Mouse (Mus musculus): ENCODE results near the gene Trak2. TPM values are rescaled to one million over a fixed set of nuclear protein-coding genes. Genes with fewer than 3 reads are reported as not detected.
"Not testable (repeated sequence)": the region's sequence is repeated elsewhere in the genome, so short reads cannot be mapped to it uniquely, and the experiment has no call there.

Gene Trak2
- total RNA-seq (2014; fragmentation: Nextera tagmentation) (82.4 and 98.1 TPM in 2 replicates), total RNA-seq (2017) (50.7 and 56.6 TPM in 2 replicates)

- ATAC-seq (replicated peaks; ENCODE audit: low FRiP score, low TSS enrichment, poor library complexity, severe bottlenecking): peak; percentile 90
Measured at GRCm38 (mm10) chr1:58973366-58974221, at the start of gene Trak2, which contains the start of gene Stradb. Trak2 (minus strand) TSS chr1:58973430. Stradb (plus strand) TSS chr1:58973522.

- ATAC-seq (replicated peaks; ENCODE audit: low FRiP score, low TSS enrichment, poor library complexity, severe bottlenecking): no peak
Measured at GRCm38 (mm10) chr1:59021556-59021955, 48.3 kb upstream of the Trak2 start.

- no peak for ATAC-seq (replicated peaks; ENCODE audit: low FRiP score, low TSS enrichment, poor library complexity, severe bottlenecking)
Measured at GRCm38 (mm10) chr1:59009250-59009649, 36.0 kb upstream of the Trak2 start.

GRCm38 (mm10) chr1:58995313-58995712 lies 22.1 kb upstream of the Trak2 start:
- no peak for ATAC-seq (replicated peaks; ENCODE audit: low FRiP score, low TSS enrichment, poor library complexity, severe bottlenecking)

- ATAC-seq (replicated peaks; ENCODE audit: low FRiP score, low TSS enrichment, poor library complexity, severe bottlenecking): no peak
Measured at GRCm38 (mm10) chr1:58993723-58994122, 20.5 kb upstream of the Trak2 start.

GRCm38 (mm10) chr1:58993144-58993543 lies 19.9 kb upstream of the Trak2 start:
- ATAC-seq (replicated peaks; ENCODE audit: low FRiP score, low TSS enrichment, poor library complexity, severe bottlenecking): peak; percentile 77; the same call in 1 of the 2 replicates

GRCm38 (mm10) chr1:58984586-58984985 lies 11.4 kb upstream of the Trak2 start:
- no peak for ATAC-seq (replicated peaks; ENCODE audit: low FRiP score, low TSS enrichment, poor library complexity, severe bottlenecking)

GRCm38 (mm10) chr1:58982276-58982675 lies 9.0 kb upstream of the Trak2 start:
- ATAC-seq (replicated peaks; ENCODE audit: low FRiP score, low TSS enrichment, poor library complexity, severe bottlenecking): no peak

GRCm38 (mm10) chr1:58972851-58973365 lies 322 bp downstream of the Trak2 start:
- 0 out of 2 replicates have a peak, but pooled peaks have one; percentile 0 for ATAC-seq (replicated peaks; ENCODE audit: low FRiP score, low TSS enrichment, poor library complexity, severe bottlenecking)

GRCm38 (mm10) chr1:58971097-58971496 lies 2.1 kb downstream of the Trak2 start:
- ATAC-seq (replicated peaks; ENCODE audit: low FRiP score, low TSS enrichment, poor library complexity, severe bottlenecking): no peak

GRCm38 (mm10) chr1:58970054-58970453 lies 3.2 kb downstream of the Trak2 start:
- ATAC-seq (replicated peaks; ENCODE audit: low FRiP score, low TSS enrichment, poor library complexity, severe bottlenecking): no peak

GRCm38 (mm10) chr1:58967534-58967933 lies 5.7 kb downstream of the Trak2 start:
- ATAC-seq (replicated peaks; ENCODE audit: low FRiP score, low TSS enrichment, poor library complexity, severe bottlenecking): no peak

GRCm38 (mm10) chr1:58962865-58963264 lies 10.4 kb downstream of the Trak2 start:
- ATAC-seq (replicated peaks; ENCODE audit: low FRiP score, low TSS enrichment, poor library complexity, severe bottlenecking): peak; percentile 55

- ATAC-seq (replicated peaks; ENCODE audit: low FRiP score, low TSS enrichment, poor library complexity, severe bottlenecking): peak; percentile 88
Measured at GRCm38 (mm10) chr1:58962418-58962817, 10.8 kb downstream of the Trak2 start.

- ATAC-seq (replicated peaks; ENCODE audit: low FRiP score, low TSS enrichment, poor library complexity, severe bottlenecking): no peak
Measured at GRCm38 (mm10) chr1:58961152-58961893, 11.9 kb downstream of the Trak2 start.

GRCm38 (mm10) chr1:58959682-58960081 lies 13.5 kb downstream of the Trak2 start:
- no peak for ATAC-seq (replicated peaks; ENCODE audit: low FRiP score, low TSS enrichment, poor library complexity, severe bottlenecking)

GRCm38 (mm10) chr1:58958789-58959526 lies 14.3 kb downstream of the Trak2 start:
- not testable (repeated sequence) for ATAC-seq (replicated peaks; ENCODE audit: low FRiP score, low TSS enrichment, poor library complexity, severe bottlenecking)

GRCm38 (mm10) chr1:58957931-58958330 lies 15.3 kb downstream of the Trak2 start:
- no peak for ATAC-seq (replicated peaks; ENCODE audit: low FRiP score, low TSS enrichment, poor library complexity, severe bottlenecking)

GRCm38 (mm10) chr1:58956229-58956628 lies 17.0 kb downstream of the Trak2 start:
- no peak for ATAC-seq (replicated peaks; ENCODE audit: low FRiP score, low TSS enrichment, poor library complexity, severe bottlenecking)
